Mouse (Mus musculus) small intestine, adult 2 months (tissue): ENCODE results near the gene Rapgef4. TPM values are rescaled to one million over a fixed set of nuclear protein-coding genes. Genes with fewer than 3 reads are reported as not detected.

ENCODE experiments used
- H3K27ac ChIP-seq: fragments of 200-500 bp; 2 replicates; pipeline ENCODE4 v1.5.1; 2012; ENCODE audit warnings: low read depth, low read length, control low read depth, inconsistent platforms; ENCODE audit not compliant: insufficient read depth
- H3K27me3 ChIP-seq: fragments of 200-500 bp; 2 replicates; pipeline ENCODE4 v1.6.1; 2012; ENCODE audit warnings: mild to moderate bottlenecking, moderate library complexity, low read length, inconsistent platforms; ENCODE audit not compliant: control insufficient read depth, insufficient read depth
- H3K36me3 ChIP-seq: fragments of 200-500 bp; 2 replicates; pipeline ENCODE4 v1.6.1; 2012; ENCODE audit warnings: mild to moderate bottlenecking, low read length, control low read depth, inconsistent platforms; ENCODE audit not compliant: control insufficient read depth, insufficient read depth
- H3K4me1 ChIP-seq: fragments of 200-500 bp; 2 replicates; pipeline ENCODE4 v1.6.1; 2012; ENCODE audit warnings: low read length, inconsistent platforms, mixed read lengths; ENCODE audit not compliant: control insufficient read depth, insufficient read depth, insufficient read length
- H3K4me3 ChIP-seq: fragments of 200-500 bp; 2 replicates; pipeline ENCODE4 v1.5.1; 2012; ENCODE audit warnings: low read depth, mild to moderate bottlenecking, control low read depth, inconsistent platforms, low read length, moderate library complexity
- CTCF ChIP-seq: fragments of 200-500 bp; IDR thresholded peaks from 2 replicates; pipeline ENCODE4 v1.5.1; 2012; ENCODE audit warnings: low read depth, mild to moderate bottlenecking, control low read depth, inconsistent platforms, low read length, moderate library complexity, mixed read lengths; ENCODE audit not compliant: insufficient replicate concordance, insufficient read length; ENCODE audit errors: extremely low read depth
- POLR2A ChIP-seq: fragments of 200-500 bp; IDR thresholded peaks from 2 replicates; pipeline ENCODE4 v1.6.1; 2012; ENCODE audit warnings: low read depth, mild to moderate bottlenecking, control low read depth, inconsistent platforms, low read length, moderate library complexity
- WGBS: fragments of 180-500 bp; shearing (Covaris S2); methylation state at CpG from one replicate; pipeline ENCODE4 v1.1.7; 2018; 5-methylcytosine and 5-hydroxymethylcytosine counted together
- polyA plus RNA-seq: library from polyadenylated mRNA; depleted of rRNA; stranded (reverse); fragments of >200 nt; gene quantifications from 2 replicates; pipeline ENCODE4 v1.2.3, GENCODE M21; 2012

Rapgef4 gene
- polyA plus RNA-seq, 1 experiment = 2.7 TPM

- no peak for TF ChIP-seq CTCF
- no peak for TF ChIP-seq POLR2A
- Histone ChIP-seq H3K27ac (no peak overlapping the region), H3K36me3 (no peaks in the 10 kb centered on the region), H3K4me1 (peaks cover 10% of the 10 kb centered on the region), H3K27me3 (0 out of 2 replicates have a peak, but pooled peaks cover 4% of the 10 kb centered on the region), H3K4me3 (no peak overlapping the region)
- 29% methylated on average over 11 of the region's 11 CpGs for WGBS
These were observed 308.0 kb downstream of the Rapgef4 start for GRCm38 (mm10) chr2:72288932-72289534.

- H3K36me3 ChIP-seq = no peaks in the 10 kb centered on the region; the same call in 1 of the 2 replicates
- H3K4me3 ChIP-seq = no peak overlapping the region
- H3K4me1 ChIP-seq = peaks cover 8% of the 10 kb centered on the region; the same call in 1 of the 2 replicates
- no peaks in the 10 kb centered on the region for H3K27me3 ChIP-seq
- 72% methylated on average over 1 of the region's 1 CpGs for WGBS
- no peak overlapping the region for H3K27ac ChIP-seq
- TF ChIP-seq CTCF (no peak), POLR2A (no peak)
These were observed 310.1 kb downstream of the Rapgef4 start for GRCm38 (mm10) chr2:72291103-72291502.

- WGBS = 40% methylated on average over 8 of the region's 8 CpGs
- no peak for TF ChIP-seq CTCF
- no peak; the same call in 1 of the 2 replicates for TF ChIP-seq POLR2A
- Histone ChIP-seq H3K4me1 (peaks cover 6% of the 10 kb centered on the region; the same call in 1 of the 2 replicates), H3K4me3 (peak overlapping the region; percentile 39), H3K36me3 (no peaks in the 10 kb centered on the region; the same call in 1 of the 2 replicates), H3K27ac (peak overlapping the region; percentile 14; the same call in 1 of the 2 replicates), H3K27me3 (no peaks in the 10 kb centered on the region)
These were observed 311.5 kb downstream of the Rapgef4 start for GRCm38 (mm10) chr2:72292573-72292972.

GRCm38 (mm10) chr2:72294994-72295393, 314.0 kb downstream of the Rapgef4 start:
- H3K27me3 ChIP-seq = no peaks in the 10 kb centered on the region
- 89% methylated on average over 6 of the region's 6 CpGs for WGBS
- no peak for TF ChIP-seq POLR2A
- no peak for TF ChIP-seq CTCF
- H3K27ac ChIP-seq = no peak overlapping the region
- peaks cover 3% of the 10 kb centered on the region for H3K36me3 ChIP-seq
- H3K4me3 ChIP-seq = no peak overlapping the region
- H3K4me1 ChIP-seq = no peaks in the 10 kb centered on the region

- Histone ChIP-seq H3K27ac (peak overlapping the region; percentile 51), H3K36me3 (peaks cover 5% of the 10 kb centered on the region), H3K4me1 (no peaks in the 10 kb centered on the region), H3K27me3 (no peaks in the 10 kb centered on the region), H3K4me3 (no peak overlapping the region)
- WGBS = 76% methylated on average over 10 of the region's 10 CpGs
- no peak for TF ChIP-seq POLR2A
- TF ChIP-seq CTCF = no peak
These were observed 316.1 kb downstream of the Rapgef4 start for GRCm38 (mm10) chr2:72296984-72297715.

- Histone ChIP-seq H3K36me3 (peaks cover 5% of the 10 kb centered on the region), H3K4me3 (peak overlapping the region; percentile 46), H3K4me1 (no peaks in the 10 kb centered on the region), H3K27ac (peak overlapping the region; percentile 51), H3K27me3 (no peaks in the 10 kb centered on the region)
- 64% methylated on average over 10 of the region's 10 CpGs for WGBS
- no peak for TF ChIP-seq CTCF
These were observed 316.7 kb downstream of the Rapgef4 start for GRCm38 (mm10) chr2:72297716-72298082.

- Histone ChIP-seq H3K4me1 (no peaks in the 10 kb centered on the region), H3K27ac (peak overlapping the region; percentile 51), H3K36me3 (peaks cover 5% of the 10 kb centered on the region), H3K4me3 (no peak overlapping the region; the same call in 1 of the 2 replicates), H3K27me3 (no peaks in the 10 kb centered on the region)
- no peak for TF ChIP-seq POLR2A
- TF ChIP-seq CTCF = peak; percentile 62; the same call in 1 of the 2 replicates
- WGBS = 44% methylated on average over 4 of the region's 4 CpGs
These were observed 317.4 kb downstream of the Rapgef4 start for GRCm38 (mm10) chr2:72298406-72298805.
